Mouse (Mus musculus) forebrain, postnatal 0 days (tissue): ENCODE measurements around the gene Kdf1. TPM values are rescaled to one million over a fixed set of nuclear protein-coding genes. Genes with fewer than 3 reads are reported as not detected.
A peak's percentile ranks its signal among the peaks of the same experiment; 100 is the strongest.
"Not testable (repeated sequence)": the region's sequence is repeated elsewhere in the genome, so short reads cannot be mapped to it uniquely, and the experiment has no call there.

Experiments used
- ATAC-seq: fragments of 200-750 bp; cut with Nextera tagmentation; 2 replicates; pipeline ENCODE4 v1.8.0; 2017; ENCODE audit warnings: mild to moderate bottlenecking, moderate library complexity
- DNase-seq: peaks from one replicate; pipeline ENCODE4 v3.0.0-alpha.2; 2015
- H3K27ac ChIP-seq: fragments of 300-500 bp; sonication (generic); 2 replicates; pipeline ENCODE4 v1.5.1; 2014; ENCODE audit warnings: low read depth, mild to moderate bottlenecking, antibody characterized with exemption, low read length, moderate library complexity, mixed read lengths
- H3K27me3 ChIP-seq: fragments of 300-500 bp; sonication (generic); 2 replicates; pipeline ENCODE4 v1.6.1; 2014; ENCODE audit warnings: mild to moderate bottlenecking, low read length, mixed read lengths; ENCODE audit not compliant: insufficient read depth
- H3K36me3 ChIP-seq: fragments of 300-500 bp; sonication (generic); 2 replicates; pipeline ENCODE4 v1.6.1; 2014; ENCODE audit warnings: mild to moderate bottlenecking, moderate library complexity; ENCODE audit not compliant: insufficient read depth
- H3K4me1 ChIP-seq: fragments of 300-500 bp; sonication (generic); 2 replicates; pipeline ENCODE4 v1.6.1; 2014; ENCODE audit warnings: antibody characterized with exemption; ENCODE audit not compliant: insufficient read depth
- H3K4me2 ChIP-seq: fragments of 300-500 bp; sonication (generic); 2 replicates; pipeline ENCODE4 v1.6.1; 2014; ENCODE audit warnings: low read depth, mild to moderate bottlenecking, moderate library complexity
- H3K4me3 ChIP-seq: fragments of 300-500 bp; sonication (generic); 2 replicates; pipeline ENCODE4 v1.5.1; 2014; ENCODE audit warnings: low read depth, low read length, mixed read lengths
- H3K9ac ChIP-seq: fragments of 300-500 bp; sonication (generic); 2 replicates; pipeline ENCODE4 v1.6.1; 2014; ENCODE audit warnings: mild to moderate bottlenecking
- H3K9me3 ChIP-seq: fragments of 300-500 bp; sonication (generic); 2 replicates; pipeline ENCODE4 v1.6.1; 2016; ENCODE audit warnings: low read length
- CTCF ChIP-seq: sonication (generic); IDR thresholded peaks from 2 replicates; pipeline ENCODE4 v1.5.1; 2016; ENCODE audit warnings: antibody characterized with exemption, control low read depth, low read depth
- WGBS: fragments of 180-500 bp; shearing (Covaris S2); extraction: QIAGEN DNeasy Blood & Tissue Kit; methylation state at CpG from one replicate; pipeline ENCODE4 v1.1.7; 2014; 5-methylcytosine and 5-hydroxymethylcytosine counted together
- polyA plus RNA-seq: library from polyadenylated mRNA; unstranded; fragments of >200 nt; fragmentation: Nextera tagmentation; extraction: Ambion mirVana; gene quantifications from 2 replicates; pipeline ENCODE4 v1.2.1, GENCODE M21; 2015
- total RNA-seq: library from RNA; depleted of rRNA; stranded (reverse); fragments of >200 nt; gene quantifications from 2 replicates; pipeline ENCODE4 v1.2.3, GENCODE M21; 2014

Gene Kdf1
- total and polyA plus RNA-seq, 2 experiments from 2014 or later: 0.92 TPM; not detected in 1

GRCm38 (mm10) chr4:133504755-133505485 lies 13.8 kb upstream of the Kdf1 start:
- no peak for DNase-seq
- no peak overlapping the region for H3K4me2 ChIP-seq
- no peak overlapping the region for H3K4me3 ChIP-seq
- H3K27ac ChIP-seq: no peak overlapping the region
- H3K9me3 ChIP-seq: no peaks in the 10 kb centered on the region
- H3K36me3 ChIP-seq: no peaks in the 10 kb centered on the region
- no peaks in the 10 kb centered on the region for H3K4me1 ChIP-seq
- no peak overlapping the region for H3K9ac ChIP-seq
- 56% methylated on average over 9 of the region's 9 CpGs for WGBS
- ATAC-seq: no peak
- no peak for TF ChIP-seq CTCF
- H3K27me3 ChIP-seq: no peaks in the 10 kb centered on the region; the same call in 1 of the 2 replicates

DNA sequence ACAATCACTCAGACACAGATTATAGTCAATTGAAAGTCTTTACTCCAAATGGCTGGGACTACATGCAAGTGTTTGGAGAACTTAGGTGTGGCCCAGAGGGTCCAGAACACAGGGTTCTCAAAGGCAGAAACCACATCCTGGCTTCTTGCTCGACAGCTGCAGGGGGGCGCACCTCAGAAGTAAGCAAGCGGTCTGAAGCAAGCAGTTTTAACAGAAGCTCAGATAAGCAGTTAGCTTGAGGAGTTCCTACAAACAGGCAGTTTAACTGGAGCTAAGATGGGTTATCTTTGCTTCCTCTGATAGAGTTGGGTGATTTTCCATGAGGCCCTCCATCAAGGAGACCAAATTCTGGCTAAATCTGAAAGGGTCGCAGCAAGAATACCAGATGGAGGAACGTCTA lies 12.2 kb upstream of the Kdf1 start:
- H3K4me3 ChIP-seq: no peak overlapping the region
- H3K27me3 ChIP-seq: no peaks in the 10 kb centered on the region; the same call in 1 of the 2 replicates
- no peak for TF ChIP-seq CTCF
- no peaks in the 10 kb centered on the region for H3K36me3 ChIP-seq
- no peak overlapping the region for H3K4me2 ChIP-seq
- no peaks in the 10 kb centered on the region for H3K4me1 ChIP-seq
- 75% methylated on average over 5 of the region's 5 CpGs for WGBS
- ATAC-seq: no peak
- no peak overlapping the region for H3K27ac ChIP-seq
- H3K9me3 ChIP-seq: no peaks in the 10 kb centered on the region
- no peak overlapping the region for H3K9ac ChIP-seq
- no peak for DNase-seq

GRCm38 (mm10) chr4:133508990-133509389 lies 9.8 kb upstream of the Kdf1 start:
- 45% methylated on average over 7 of the region's 7 CpGs for WGBS
- peak; percentile 92 for ATAC-seq
- H3K4me1 ChIP-seq: no peaks in the 10 kb centered on the region
- H3K36me3 ChIP-seq: no peaks in the 10 kb centered on the region
- peak; percentile 89 for DNase-seq
- no peak overlapping the region for H3K4me3 ChIP-seq
- no peaks in the 10 kb centered on the region for H3K27me3 ChIP-seq
- TF ChIP-seq CTCF: no peak
- H3K9me3 ChIP-seq: no peaks in the 10 kb centered on the region
- peak overlapping the region; percentile 54; the same call in 1 of the 2 replicates for H3K27ac ChIP-seq
- no peak overlapping the region for H3K9ac ChIP-seq
- H3K4me2 ChIP-seq: no peak overlapping the region

GRCm38 (mm10) chr4:133511050-133511449 lies 7.7 kb upstream of the Kdf1 start:
- 72% methylated on average over 5 of the region's 5 CpGs for WGBS
- DNase-seq (no peak), ATAC-seq (no peak)
- Histone ChIP-seq H3K4me2 (no peak overlapping the region), H3K36me3 (no peaks in the 10 kb centered on the region), H3K4me3 (no peak overlapping the region), H3K9me3 (no peaks in the 10 kb centered on the region), H3K27me3 (no peaks in the 10 kb centered on the region), H3K9ac (no peak overlapping the region), H3K27ac (no peak overlapping the region), H3K4me1 (no peaks in the 10 kb centered on the region)
- TF ChIP-seq CTCF: no peak

DNA sequence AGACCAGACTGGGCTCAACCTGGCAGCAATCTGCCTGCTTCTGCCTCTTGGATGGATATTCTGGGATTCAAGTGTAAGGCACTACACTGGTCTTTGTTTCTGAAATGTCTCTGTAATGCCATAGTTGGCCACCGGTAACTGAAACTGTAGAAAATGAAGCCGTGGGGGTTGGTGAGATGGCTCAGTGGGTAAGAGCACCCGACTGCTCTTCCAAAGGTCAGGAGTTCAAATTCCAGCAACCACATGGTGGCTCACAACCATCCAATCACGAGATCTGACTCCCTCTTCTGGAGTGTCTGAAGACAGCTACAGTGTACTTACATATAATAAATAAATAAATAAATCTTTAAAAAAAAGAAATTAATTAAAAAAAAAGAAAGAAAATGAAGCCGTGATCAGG lies 6.3 kb upstream of the Kdf1 start:
- 53% methylated on average over 4 of the region's 5 CpGs for WGBS
- not testable (repeated sequence) for H3K9ac ChIP-seq, H3K4me3 ChIP-seq, H3K27ac ChIP-seq, H3K4me1 ChIP-seq, H3K27me3 ChIP-seq, ATAC-seq, H3K36me3 ChIP-seq, H3K4me2 ChIP-seq, H3K9me3 ChIP-seq, DNase-seq

GRCm38 (mm10) chr4:133512972-133513371 lies 5.8 kb upstream of the Kdf1 start:
- Histone ChIP-seq H3K27ac (no peak overlapping the region), H3K9me3 (no peaks in the 10 kb centered on the region), H3K4me2 (no peak overlapping the region), H3K27me3 (peaks cover 10% of the 10 kb centered on the region; the same call in 1 of the 2 replicates), H3K9ac (no peak overlapping the region), H3K4me1 (no peaks in the 10 kb centered on the region), H3K36me3 (no peaks in the 10 kb centered on the region), H3K4me3 (no peak overlapping the region)
- ATAC-seq (peak; percentile 56), DNase-seq (peak; percentile 86)
- 9% methylated on average over 8 of the region's 8 CpGs for WGBS
- peak; percentile 91 for TF ChIP-seq CTCF

DNA sequence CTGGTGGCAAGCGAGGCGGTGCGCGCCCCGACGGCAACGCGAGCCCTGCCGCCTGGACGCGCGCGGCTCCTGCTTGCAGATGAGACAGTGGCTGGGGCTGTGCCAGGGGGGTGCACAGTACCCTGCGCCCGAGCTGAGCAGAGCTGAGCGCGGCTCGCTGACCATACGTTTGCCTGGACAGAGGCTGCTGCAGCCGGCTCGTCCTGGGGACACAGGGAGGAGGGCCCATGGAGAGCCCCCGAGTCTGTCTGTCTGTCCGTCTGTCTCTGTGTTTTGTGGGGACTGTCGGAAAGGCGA lies 554 bp downstream of the Kdf1 start:
- H3K27me3 ChIP-seq: peaks cover 36% of the 10 kb centered on the region
- no peak overlapping the region for H3K27ac ChIP-seq
- no peak overlapping the region for H3K9ac ChIP-seq
- WGBS: 5% methylated on average over 25 of the region's 25 CpGs
- H3K4me2 ChIP-seq: peak overlapping the region; percentile 27
- H3K4me3 ChIP-seq: peak overlapping the region; percentile 24
- no peaks in the 10 kb centered on the region for H3K4me1 ChIP-seq
- DNase-seq (no peak), ATAC-seq (no peak)
- no peaks in the 10 kb centered on the region for H3K9me3 ChIP-seq
- no peaks in the 10 kb centered on the region for H3K36me3 ChIP-seq
- TF ChIP-seq CTCF: no peak

DNA sequence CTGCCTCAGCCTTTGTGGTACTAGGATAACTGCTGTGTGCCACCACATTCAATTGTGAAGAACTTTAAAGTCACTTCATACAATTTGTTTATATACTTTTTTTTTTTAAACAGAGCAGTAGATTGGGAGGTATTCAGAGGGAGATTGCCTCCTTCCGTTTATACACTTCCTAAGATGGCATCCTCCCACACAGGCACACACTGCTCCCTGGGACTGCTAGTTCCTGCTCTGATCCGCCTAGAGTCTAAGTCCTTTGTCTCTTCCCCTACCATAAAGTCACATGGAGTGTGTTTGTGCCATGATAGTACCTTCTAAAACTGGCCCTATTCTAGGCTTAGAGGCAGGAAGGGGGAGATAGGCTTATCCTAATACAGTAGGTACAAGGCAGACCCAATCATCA lies 2.7 kb downstream of the Kdf1 start:
- Histone ChIP-seq H3K4me1 (no peaks in the 10 kb centered on the region), H3K36me3 (no peaks in the 10 kb centered on the region), H3K9ac (no peak overlapping the region), H3K27me3 (peaks cover 36% of the 10 kb centered on the region), H3K4me2 (no peak overlapping the region), H3K9me3 (no peaks in the 10 kb centered on the region), H3K4me3 (no peak overlapping the region), H3K27ac (no peak overlapping the region)
- TF ChIP-seq CTCF: no peak
- WGBS: 65% methylated on average over 2 of the region's 2 CpGs
- no peak for DNase-seq
- ATAC-seq: no peak
